Mouse (Mus musculus) gastrocnemius, adult 8-10 months (tissue): ENCODE results near the gene Twf2. TPM values are rescaled to one million over a fixed set of nuclear protein-coding genes. Genes with fewer than 3 reads are reported as not detected.

Source experiments
- DNase-seq, 2 experiments: peaks; one replicate each; pipeline ENCODE4 v3.0.0; 2022; ENCODE audit warnings: low spot score in 2 of 2
- microRNA-seq: library from miRNA; unstranded; fragments of <30 nt; microRNA quantifications from one replicate; pipeline ENCODE4 v1.2.0, GENCODE M21; 2022
- total RNA-seq, 4 experiments: library from RNA; stranded (reverse); gene quantifications; 2 replicates each; pipeline ENCODE4 v1.2.4; 2022

Gene Twf2
- total RNA-seq, 4 experiments from 2014 or later = 129 to 168 (median 143) TPM

- no peak for DNase-seq
These were observed 33.4 kb downstream of the Twf2 start for GRCm38 (mm10) chr9:106236156-106236817.

DNA sequence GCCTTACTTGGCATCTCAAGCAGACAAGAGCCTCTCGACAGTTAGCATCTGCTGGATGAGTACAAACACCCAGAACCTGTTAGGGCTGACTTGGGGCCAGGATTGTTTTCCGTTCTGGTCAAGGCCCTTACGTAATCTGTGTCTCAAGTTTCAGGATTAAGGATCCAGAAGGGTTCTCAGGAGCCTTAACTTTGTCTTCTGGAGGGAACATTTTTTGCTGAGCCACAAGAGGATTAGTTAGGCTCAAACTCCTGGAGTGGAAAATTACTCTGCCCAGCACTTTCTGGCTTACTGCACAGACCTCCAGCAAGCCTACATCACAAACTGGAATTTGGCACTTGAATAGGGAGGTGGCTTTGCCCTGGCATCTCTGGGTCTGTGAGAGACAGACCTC is 33.9 kb downstream of the Twf2 start:
- DNase-seq = no peak

- no peak for DNase-seq
These were observed 34.5 kb downstream of the Twf2 start for GRCm38 (mm10) chr9:106237401-106237800.

DNA sequence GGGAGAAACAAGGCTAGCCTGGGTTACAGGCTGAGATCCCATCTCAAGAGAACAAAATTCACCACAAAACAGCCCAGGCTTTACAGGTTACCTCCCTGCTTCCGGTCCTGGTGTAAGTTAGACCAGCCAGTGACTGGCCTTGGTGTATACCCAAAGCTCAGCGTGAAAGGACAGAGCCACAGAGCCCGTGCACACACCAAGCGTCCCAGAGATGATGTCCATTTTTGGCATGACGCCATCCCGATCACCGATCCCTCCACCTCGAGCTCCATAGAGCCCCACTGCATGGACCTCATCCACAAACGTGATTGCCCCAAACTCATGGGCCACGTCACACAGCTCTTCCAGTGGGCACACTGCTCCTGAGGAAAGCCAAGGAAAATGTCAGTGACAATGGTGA is 35.0 kb downstream of the Twf2 start:
- no peak for DNase-seq

GRCm38 (mm10) chr9:106241541-106242164 is 38.7 kb downstream of the Twf2 start:
- DNase-seq = no peak

GRCm38 (mm10) chr9:106242813-106243488 is 40.0 kb downstream of the Twf2 start:
- DNase-seq = no peak

GRCm38 (mm10) chr9:106249550-106249949 is 46.6 kb downstream of the Twf2 start:
- no peak for DNase-seq

DNA sequence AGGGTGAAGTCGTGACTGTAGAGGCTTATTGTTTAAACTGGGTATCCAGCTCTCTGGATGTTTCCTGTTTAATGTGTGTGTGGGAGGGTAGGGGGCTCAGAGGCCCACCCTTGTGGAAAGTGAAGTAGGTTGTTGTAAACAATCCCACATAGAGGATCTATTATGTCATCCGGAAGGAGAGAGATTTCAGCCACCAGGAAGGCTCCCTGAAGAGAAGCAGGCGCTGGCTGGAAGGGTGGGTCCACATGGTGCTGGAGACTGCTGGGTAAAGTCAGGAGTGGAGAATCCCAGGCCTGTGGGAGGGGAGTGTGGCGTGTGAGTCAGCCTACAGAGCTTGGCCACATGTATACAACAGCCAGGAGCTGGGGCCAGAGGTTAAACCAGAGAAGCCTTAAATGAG is 47.3 kb downstream of the Twf2 start:
- no peak for DNase-seq

- no peak for DNase-seq
These were observed 48.2 kb downstream of the Twf2 start for GRCm38 (mm10) chr9:106251066-106251465.

GRCm38 (mm10) chr9:106254001-106254400 is 51.1 kb downstream of the Twf2 start:
- no peak for DNase-seq

DNA sequence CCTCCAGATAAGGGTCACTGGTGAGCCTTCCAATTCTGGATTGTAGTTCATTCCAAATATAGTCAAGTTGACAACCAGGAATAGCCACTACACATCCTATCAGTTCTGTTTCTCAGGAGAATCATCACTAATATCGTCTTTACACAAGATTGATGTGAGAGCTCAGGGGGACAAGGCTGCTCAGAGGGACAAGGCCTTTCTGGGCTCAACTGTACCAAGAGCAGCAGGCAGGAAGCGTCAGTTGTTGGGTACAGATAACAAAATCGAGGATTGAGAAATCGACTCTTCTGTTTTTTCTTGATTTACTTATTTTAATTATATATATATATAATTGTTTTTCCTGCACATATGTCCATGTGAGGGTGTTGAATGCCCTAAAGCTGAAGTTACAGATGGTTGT is 55.5 kb downstream of the Twf2 start:
- DNase-seq = no peak

DNA sequence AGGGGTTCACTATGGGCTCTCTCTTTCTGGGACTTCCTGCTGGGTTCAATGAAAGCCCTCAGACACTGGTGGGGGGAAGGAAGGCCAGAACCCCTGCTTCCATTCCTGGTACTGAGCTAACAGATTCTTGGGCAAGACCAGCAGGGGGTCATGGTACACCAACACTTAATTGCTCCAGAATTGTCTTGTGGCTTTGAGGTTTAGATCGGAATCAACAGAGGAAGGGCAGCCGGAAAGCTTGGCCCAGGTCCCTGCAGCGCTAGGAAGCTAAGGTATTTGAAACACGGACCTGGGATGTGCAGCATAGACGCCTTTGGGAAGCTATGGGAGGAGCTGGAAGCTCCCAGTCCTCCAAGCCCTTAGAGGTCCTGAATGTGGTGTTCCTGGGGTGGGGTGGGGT is 56.1 kb downstream of the Twf2 start:
- no peak for DNase-seq

GRCm38 (mm10) chr9:106261058-106261457 is 58.1 kb downstream of the Twf2 start:
- no peak for DNase-seq

GRCm38 (mm10) chr9:106261491-106261890 is 58.6 kb downstream of the Twf2 start:
- DNase-seq = no peak

- DNase-seq = no peak
These were observed 59.2 kb downstream of the Twf2 start for GRCm38 (mm10) chr9:106262075-106262474.

DNA sequence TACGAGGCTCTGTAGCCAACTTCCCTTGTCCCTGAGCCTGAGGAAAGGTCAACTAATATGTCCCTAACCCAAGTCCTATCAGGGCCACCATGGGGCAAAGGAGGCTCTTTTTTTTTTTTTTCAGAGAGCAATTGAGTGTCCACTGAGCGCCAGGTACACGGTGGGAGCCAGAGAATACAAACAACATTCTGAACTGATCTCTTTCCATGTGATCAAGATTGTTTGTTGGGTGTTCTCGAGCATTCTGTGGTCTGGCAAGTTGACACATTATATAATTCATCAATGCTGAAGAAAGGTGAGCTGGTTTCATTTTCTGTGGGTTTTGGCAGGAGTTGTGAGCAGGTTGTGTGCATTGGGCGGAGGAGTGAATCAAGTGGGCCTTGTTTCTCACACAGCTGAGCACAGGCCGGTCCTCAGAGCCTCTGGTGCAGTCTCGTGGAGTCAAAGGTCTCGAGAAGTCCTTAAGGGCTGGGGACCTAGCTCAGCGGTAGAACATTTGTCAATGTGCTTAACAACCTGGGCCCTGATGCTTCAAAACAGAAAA is 60.5 kb downstream of the Twf2 start:
- no peak for DNase-seq

Small RNA genes lying within 50 kb of the gene (microRNA-seq; reads per million reads assigned to microRNA genes)
- gene Mir135a-1 (not detected), gene Mirlet7g (141,420 reads per million, percentile 100 among the genes with 10 or more reads in this experiment)

Other genes starting within 250 kb of the Twf2 start
- under 1 TPM in 3 of 4 experiments, not detected in 1; 0.09 to 0.13 (median 0.10) TPM for gene Col6a5, start 242.5 kb upstream of the Twf2 start, total RNA-seq
- not detected for gene Col6a4, start 106.3 kb upstream of the Twf2 start, total RNA-seq
- gene Glyctk, start 45.0 kb upstream of the Twf2 start, total RNA-seq = 1 to 10 TPM in 1 of 4 experiments, under 1 TPM in 3; 0.61 to 1.5 (median 0.82) TPM
- 10 to 100 TPM; 15.4 to 25.2 (median 18.1) TPM for gene Wdr82, start 32.2 kb upstream of the Twf2 start, total RNA-seq
- 1 to 10 TPM; 2.3 to 4.5 (median 3.3) TPM for gene Ppm1m, start 3.4 kb upstream of the Twf2 start, total RNA-seq
- gene Tlr9, start 19.5 kb downstream of the Twf2 start, total RNA-seq = under 1 TPM in 3 of 4 experiments, not detected in 1; 0.10 to 0.43 (median 0.19) TPM
- 100 to 1,000 TPM; 175 to 200 (median 179) TPM for gene Alas1, start 45.5 kb downstream of the Twf2 start, total RNA-seq
- 1 to 10 TPM in 3 of 4 experiments, under 1 TPM in 1; 0.99 to 1.7 (median 1.3) TPM for gene Poc1a, start 78.0 kb downstream of the Twf2 start, total RNA-seq
- gene Dusp7, start 165.5 kb downstream of the Twf2 start, total RNA-seq = 10 to 100 TPM; 15.4 to 53.2 (median 35.0) TPM
- gene Rpl29, start 226.3 kb downstream of the Twf2 start, total RNA-seq = 100 to 1,000 TPM; 259 to 320 (median 274) TPM
- gene Acy1, start 235.2 kb downstream of the Twf2 start, total RNA-seq = 10 to 100 TPM in 2 of 4 experiments, 1 to 10 TPM in 2; 6.2 to 13.0 (median 9.1) TPM
- gene Abhd14b, start 244.4 kb downstream of the Twf2 start, total RNA-seq = 1 to 10 TPM; 2.1 to 3.8 (median 3.3) TPM
- gene Abhd14a, start 244.6 kb downstream of the Twf2 start, total RNA-seq = 10 to 100 TPM; 15.2 to 17.8 (median 16.7) TPM